Mouse (Mus musculus): ENCODE data around the gene Ccdc69.

- TF ChIP-seq POLR2A (IDR thresholded peaks at IDR 0.05; ENCODE audit: low read depth, low read length) (no peak), CTCF (conservative IDR thresholded peaks at IDR 0.05; ENCODE audit: insufficient read depth, insufficient read length, low read depth, low read length) (no peak)
These were observed at the start of gene Ccdc69 for GRCm38 (mm10) chr11:55077331-55078231.

All from kidney, adult 2 months (tissue).